Mouse (Mus musculus): ENCODE data around the gene Gm3755.
"Not testable (repeated sequence)": the region's sequence is repeated elsewhere in the genome, so short reads cannot be mapped to it uniquely, and the experiment has no call there.

The Gm3755 gene

GRCm38 (mm10) chr14:7450817-7451216 lies at the start of gene Gm3755:
Gene Gm3755, minus strand, starts transcription at chr14:7450917.
- not testable (repeated sequence) for DNase-seq (ENCODE audit: inconsistent age in 2 of 2, low spot score in 1 of 2)

GRCm38 (mm10) chr14:7488731-7489130 lies 38.0 kb upstream of the Gm3755 start:
- DNase-seq (ENCODE audit: inconsistent age in 2 of 2, low spot score in 1 of 2): peak in 1 of 2 experiments; percentile 14

GRCm38 (mm10) chr14:7483662-7484061 lies 32.9 kb upstream of the Gm3755 start, which contains the start of gene Gm3752:
Gene Gm3752, minus strand, starts transcription at chr14:7483762.
- not testable (repeated sequence) for DNase-seq (ENCODE audit: inconsistent age in 2 of 2, low spot score in 1 of 2)

- peak in 1 of 2 experiments; percentile 19 for DNase-seq (ENCODE audit: inconsistent age in 2 of 2, low spot score in 1 of 2)
These were observed 28.2 kb downstream of the Gm3755 start for GRCm38 (mm10) chr14:7422496-7422895.

Data from adrenal gland, adult (tissue).